Mouse (Mus musculus): Measurements from ENCODE around the gene 2310007B03Rik.

Gene 2310007B03Rik

DNA sequence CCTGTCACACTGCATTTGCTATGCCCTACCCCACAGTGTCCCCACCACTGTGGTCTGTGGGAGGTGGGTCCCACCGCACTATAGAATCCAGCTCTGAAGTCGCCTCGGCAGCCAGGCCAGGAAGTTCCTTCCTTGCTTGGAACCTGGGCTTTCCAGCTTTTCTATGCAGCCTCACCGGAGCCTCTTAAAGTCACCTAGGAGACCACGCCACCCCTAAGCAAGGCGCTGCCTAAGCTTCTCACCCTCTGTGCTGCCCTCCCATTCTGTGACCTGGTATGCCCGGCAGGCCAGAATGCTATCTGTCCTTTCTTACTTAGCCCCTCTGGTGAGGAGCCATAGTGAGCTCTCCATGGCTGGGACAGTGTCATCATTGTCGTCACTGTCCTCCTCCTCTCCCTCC lies 602 bp upstream of the 2310007B03Rik start:
- in situ Hi-C loops (cut with MboI; ENCODE audit: unreplicated experiment in 2 of 2), result no loop called here

DNA sequence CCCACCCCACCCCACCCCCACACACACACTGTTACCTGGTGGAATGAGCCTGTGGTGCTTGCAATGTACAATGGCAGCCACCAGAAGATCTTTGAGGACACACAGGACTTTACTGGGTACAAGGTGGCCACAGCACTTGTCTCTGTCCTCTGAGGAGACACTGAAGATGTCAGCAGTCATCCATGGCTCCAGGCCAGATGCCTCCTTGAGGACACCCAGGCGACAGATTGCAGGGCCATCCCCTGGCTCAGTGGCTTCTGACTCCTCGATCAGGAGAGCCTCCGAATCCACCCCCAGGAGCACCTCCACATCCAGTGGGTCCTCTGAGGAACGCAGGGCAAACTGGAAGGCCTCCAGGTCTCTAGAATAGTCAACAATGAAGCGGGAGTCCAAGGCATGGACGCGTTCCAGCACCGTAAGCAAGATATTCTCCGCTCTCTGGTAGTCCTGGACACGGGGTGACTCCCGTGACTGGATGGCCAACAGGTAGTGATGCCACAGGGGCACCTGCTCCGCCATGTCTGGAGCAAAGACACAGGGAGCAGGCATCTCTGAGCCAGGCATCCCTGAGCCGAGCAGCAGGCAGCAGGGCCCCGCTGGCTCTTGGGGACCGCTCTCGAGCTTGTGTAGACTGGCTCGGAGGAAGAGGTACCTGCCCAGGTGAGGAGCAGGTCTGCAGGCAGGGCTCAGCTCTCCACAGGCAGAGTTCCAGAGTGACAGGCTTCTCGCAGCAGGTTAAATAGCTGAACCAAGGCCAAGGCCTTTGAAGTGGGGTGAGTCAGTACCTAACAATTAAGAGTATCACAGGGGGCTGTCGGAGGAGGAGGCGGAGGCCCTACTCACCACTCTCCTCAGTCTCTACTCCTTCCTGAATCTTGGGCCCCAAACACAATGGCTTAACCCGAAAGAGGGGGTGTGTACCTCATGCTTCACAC lies 915 bp downstream of the 2310007B03Rik start:
- in situ Hi-C loops (cut with MboI; ENCODE audit: unreplicated experiment in 2 of 2), result no loop called here

DNA sequence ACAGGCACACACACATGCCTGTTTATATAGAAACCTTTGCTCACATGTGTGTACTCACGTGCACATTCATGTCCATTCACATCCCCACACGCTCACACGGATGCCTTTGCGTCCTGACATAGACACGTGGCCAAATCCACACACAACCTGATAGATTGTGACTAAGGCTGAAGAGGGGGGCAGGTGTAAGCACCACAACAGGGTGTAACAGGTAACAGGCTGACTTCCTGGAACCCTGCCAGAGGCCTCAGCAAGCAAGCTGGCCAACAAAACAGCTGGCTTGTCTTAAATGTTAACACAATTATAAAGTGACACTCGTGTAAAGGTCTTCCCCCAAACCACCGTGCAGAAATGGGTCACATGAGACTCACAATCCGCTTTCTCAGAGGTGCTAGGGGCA lies 1.8 kb downstream of the 2310007B03Rik start:
- in situ Hi-C loops (cut with MboI; ENCODE audit: unreplicated experiment in 2 of 2), result no loop called here

DNA sequence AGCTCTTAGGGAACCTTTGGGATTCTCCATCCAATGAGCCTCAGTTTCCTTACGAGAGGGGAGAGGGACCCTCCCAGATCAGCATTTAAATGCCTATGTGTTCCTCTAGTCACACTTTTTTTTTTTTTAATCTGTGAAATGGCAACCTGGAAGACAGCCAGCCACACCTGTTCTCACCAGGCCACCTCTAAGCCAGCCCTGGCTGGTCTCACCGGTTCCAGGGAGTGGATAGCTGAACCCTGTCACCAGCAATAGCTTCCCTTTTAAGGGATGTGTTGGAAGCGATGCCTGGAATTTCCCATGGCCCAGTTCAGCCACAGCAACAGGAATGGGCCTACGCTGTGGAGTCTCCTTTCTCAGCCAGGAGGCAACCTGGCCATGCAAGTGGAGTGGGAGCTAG lies 3.2 kb downstream of the 2310007B03Rik start:
- in situ Hi-C loops (cut with MboI; ENCODE audit: unreplicated experiment in 2 of 2), result no loop called here

DNA sequence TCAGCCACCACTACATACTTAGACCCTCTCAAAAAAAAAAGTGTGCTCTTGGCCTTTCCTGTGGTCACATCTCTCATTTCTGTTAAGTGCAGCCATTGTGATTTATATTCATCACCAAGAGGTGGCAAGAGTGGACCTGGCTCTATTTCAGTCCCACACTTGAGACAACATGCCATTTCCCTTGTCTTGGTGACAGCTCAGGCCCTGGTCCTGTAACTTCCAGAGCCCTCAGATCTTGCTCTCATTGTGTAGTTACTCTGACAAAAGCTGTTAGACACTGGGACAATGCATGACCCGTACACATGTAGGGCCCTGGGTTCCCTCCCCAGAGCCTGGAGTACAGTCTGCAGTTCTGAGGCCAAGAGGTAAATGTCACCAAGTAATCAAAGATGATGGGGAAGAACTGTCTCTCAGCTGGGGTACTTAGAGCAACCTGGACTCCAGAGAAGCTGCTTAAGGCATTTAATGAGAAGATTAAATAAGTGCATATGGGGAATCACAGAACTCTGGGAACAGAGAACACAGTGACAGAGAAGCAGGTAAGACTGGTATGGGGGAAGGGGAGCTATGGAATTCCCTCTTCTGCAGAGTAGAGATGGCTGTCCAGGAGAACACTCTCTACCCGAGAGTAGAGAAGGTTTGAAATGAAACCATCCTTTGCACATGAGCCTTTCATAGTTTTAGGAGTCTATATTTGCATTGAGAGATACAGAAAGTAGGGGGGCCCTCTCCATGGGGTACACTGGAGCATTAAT lies 9.7 kb downstream of the 2310007B03Rik start:
- in situ Hi-C loops (cut with MboI; ENCODE audit: unreplicated experiment in 2 of 2), result no loop called here

DNA sequence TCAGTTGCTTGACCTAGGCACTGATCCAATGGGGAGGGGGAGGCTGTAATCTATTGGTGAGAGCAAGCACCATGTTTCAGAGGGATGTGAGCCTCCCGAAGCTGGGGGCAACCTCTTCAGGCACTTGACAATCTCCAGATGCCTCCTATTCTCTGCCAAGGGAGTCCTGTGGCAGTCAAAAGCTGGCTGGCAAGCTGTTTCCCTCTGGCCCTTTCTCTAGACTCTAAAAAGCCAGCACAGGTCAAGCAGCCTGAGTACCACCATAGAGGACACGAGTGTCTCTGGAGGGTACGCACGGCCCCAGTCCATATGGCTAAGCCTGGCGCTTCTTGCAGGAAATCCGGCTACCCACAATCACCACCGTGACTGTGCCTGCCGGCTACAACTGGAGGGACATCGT lies 16.6 kb downstream of the 2310007B03Rik start:
- in situ Hi-C loops (cut with MboI; ENCODE audit: unreplicated experiment in 2 of 2), result no loop called here

DNA sequence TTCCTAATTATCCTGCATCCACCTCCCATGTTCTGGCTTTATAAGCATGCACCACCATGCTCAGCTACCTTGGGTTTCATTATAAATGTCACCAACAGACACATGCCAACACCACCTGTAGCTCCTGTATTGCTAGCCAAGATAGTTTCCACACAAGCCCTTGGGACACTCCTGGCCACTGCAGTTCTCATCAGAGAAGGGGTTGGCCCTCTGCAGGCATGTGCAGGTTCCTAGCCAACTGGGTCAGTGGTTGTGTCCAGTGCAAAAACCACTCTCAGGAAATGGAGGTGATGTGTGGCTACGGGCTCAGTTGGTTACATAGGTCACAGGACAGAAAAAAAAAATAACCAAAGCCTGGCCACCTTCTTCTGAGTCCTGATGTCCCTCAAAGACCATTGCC lies 17.9 kb downstream of the 2310007B03Rik start:
- in situ Hi-C loops (cut with MboI; ENCODE audit: unreplicated experiment in 2 of 2), result no loop called here

DNA sequence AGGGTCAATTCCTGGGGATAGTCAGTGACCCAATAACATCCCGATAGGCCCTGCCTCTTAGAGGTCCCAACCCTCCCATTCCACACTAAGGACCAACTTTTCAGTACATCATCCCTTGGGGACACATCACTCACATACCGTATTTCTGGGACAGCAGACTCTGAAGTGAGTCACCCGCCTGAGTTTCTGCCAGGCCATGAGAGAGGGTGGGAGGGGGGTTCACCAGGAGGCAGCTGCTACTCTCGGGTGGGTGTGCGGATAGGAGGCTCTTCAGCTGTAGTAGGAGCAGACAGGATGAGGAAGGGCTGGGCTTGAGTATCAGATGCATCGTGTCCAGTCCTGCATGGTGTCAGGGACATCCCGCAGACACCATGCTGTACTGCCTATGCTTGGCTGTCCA lies 21.0 kb downstream of the 2310007B03Rik start:
- in situ Hi-C loops (cut with MboI; ENCODE audit: unreplicated experiment in 2 of 2), result no loop called here

DNA sequence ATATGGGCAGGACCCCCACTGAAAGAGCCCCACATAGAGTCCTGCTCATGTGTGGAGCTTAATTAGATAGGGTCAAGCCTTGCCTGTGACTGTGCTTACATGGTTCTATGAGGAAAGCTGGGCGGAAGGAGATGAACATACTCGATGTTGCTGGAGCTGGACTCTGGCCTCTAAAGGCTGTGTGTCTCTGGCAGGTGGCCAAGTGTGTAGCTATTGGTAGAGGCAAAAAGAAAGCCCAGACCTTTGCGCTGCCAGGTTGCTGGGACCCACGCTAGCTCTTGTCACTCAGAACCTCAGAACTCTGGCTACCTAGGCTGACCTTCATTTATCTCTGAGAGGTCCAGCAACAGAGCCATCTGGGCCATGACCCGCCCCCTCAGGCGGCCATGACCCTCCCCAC lies 22.2 kb downstream of the 2310007B03Rik start:
- in situ Hi-C loops (cut with MboI; ENCODE audit: unreplicated experiment in 2 of 2), result no loop called here

DNA sequence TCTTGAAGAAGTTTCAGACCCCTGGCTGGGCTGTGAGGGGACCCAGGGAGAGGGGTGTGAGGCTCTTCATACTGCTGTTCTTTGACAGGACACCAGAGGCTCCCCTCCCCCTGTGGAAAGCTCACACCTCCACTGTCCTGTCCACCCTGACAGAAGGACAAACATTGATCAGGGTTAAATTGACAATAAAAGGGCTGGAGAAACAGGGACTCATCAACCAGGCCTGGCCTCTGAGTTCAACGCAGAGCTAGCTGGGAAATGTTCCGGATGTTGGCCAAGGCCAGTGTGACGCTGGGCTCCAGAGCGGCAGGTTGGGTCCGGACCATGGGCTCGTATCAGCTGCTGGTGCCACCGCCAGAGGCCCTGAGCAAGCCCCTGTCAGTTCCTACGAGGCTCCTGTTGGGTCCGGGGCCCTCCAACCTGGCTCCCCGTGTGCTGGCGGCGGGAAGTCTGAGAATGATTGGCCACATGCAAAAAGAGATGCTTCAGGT lies 25.7 kb downstream of the 2310007B03Rik start, which contains the start of gene Agxt:
Gene Agxt, plus strand, starts transcription at position 205 of the 491 bp plus-strand sequence.
- in situ Hi-C loops (cut with MboI; ENCODE audit: unreplicated experiment in 2 of 2), result no loop called here

DNA sequence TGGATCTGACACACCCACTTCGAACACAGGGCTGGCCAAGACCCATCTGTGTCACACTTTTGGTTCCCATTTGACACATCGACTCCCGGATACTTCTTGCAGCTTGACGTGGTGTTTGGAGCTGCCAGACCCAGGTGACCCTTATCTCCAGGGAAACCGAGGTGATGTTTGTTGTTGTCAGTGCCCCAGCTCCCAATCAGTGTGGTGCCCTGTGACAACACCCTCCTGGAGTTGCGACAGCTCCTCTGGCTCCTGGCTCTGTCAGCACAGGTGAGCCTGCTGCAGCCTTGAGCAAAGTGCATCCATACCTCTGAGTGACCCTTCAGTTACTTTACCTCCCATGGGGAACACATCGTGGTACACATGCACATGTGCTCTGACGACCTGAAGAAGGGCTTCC lies 28.1 kb downstream of the 2310007B03Rik start:
- in situ Hi-C loops (cut with MboI; ENCODE audit: unreplicated experiment in 2 of 2), result no loop called here

DNA sequence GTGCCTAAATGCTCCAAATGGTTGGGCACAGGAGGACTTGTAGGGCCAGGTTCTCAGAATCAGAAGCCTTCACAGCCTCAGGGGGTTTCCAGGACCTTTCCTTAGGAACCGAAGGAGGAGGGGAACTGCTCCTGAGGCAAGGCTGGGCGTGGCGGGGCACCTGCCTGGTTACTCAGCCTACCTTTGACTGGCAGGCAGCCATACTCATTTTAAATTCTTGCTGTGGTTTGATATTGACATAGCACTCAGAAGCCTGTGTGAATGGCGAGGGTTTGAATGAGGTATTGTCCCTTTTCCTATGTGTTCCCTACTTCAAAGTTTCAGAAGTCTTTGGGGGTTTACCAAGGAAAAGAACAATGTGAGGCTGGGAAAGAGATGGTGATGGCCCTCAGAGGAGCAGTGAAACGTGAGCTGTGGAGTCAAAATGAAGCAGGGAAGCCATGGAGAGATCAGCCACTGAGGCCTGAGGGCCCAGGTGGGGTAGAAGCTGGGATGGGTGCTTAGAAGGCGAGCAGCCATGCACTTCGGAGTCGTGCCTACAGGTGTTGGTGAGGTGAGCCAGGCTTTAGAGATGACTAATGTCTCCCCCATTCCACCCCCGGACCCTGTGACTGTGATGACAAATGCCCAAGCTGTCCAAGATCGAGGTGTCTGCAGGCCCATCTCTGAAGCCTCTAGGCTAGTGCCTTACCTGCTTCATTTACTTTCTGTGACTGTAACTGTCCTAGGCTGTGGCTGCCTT lies 30.3 kb downstream of the 2310007B03Rik start:
- in situ Hi-C loops (cut with MboI; ENCODE audit: unreplicated experiment in 2 of 2), result no loop called here

DNA sequence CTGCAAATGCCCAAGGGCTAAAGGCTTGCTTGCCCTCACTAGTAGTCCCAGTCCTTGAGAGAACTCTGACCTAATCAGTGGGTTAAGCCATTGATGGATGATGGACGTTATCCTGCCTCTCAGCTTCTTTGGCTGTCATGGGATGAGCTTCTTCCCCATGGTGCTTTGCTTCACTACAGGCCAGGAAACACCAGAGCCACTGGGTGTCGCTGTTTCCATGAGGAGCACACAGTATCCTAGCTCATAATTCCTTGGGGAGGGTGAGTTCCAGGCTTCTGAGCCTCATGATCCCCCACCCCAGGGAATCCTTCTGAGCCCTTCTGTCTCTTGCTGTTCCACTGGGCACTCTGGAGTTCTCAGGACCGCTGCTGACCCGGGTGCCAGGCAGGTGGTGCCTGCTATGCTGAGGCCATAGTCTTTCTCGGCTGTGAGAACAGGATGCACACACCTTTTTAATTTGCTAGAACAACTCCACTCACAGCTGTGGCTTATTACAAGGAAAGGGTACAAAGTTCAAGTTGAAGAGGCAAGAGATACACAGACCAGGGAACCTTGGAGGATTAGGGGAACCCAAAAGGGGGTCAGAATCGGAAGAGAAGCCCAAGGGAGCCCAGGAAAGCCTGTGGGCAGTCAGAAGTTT lies 31.9 kb downstream of the 2310007B03Rik start:
- in situ Hi-C loops (cut with MboI; ENCODE audit: unreplicated experiment in 2 of 2), result no loop called here

DNA sequence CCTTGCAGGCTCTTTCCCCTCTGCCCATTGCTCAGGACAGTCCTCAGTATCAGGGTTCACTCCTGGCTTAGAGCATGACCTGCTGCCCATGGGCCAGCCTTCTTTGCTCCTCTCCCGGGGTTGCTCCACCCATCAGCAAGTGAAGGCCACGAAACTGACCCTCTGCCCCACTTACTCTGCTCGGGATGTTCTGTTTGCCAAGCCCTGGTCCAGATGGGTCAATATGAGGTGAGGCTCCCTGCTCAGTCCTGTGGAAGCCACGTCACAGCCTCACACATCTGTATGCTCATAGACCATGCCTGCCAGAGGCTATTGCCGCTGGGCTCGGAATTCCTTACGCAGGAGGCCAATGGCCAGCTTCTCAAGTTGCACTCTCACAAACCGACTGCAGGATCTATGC lies 32.5 kb downstream of the 2310007B03Rik start:
- in situ Hi-C loops (cut with MboI; ENCODE audit: unreplicated experiment in 2 of 2), result no loop called here

DNA sequence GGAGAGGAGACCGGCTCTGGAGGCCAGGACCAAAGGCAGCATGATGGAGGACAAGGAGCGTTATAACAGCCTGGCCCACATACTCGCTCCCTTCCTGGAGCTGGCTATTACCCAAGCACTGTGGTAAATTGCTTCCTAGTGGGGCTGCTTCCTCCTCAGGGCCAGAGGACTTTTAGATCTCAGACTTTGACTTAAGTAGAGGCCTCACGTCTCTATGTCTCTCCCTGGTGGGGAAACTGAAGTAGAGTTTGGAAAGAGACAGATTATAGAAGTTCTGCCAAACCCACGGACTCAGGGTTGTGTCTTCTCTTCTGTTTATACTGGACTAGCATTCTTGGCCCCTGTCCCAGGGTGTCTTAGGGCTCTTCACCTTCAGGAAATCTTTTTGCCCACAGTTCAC lies 35.5 kb downstream of the 2310007B03Rik start:
- in situ Hi-C loops (cut with MboI; ENCODE audit: unreplicated experiment in 2 of 2), result no loop called here

DNA sequence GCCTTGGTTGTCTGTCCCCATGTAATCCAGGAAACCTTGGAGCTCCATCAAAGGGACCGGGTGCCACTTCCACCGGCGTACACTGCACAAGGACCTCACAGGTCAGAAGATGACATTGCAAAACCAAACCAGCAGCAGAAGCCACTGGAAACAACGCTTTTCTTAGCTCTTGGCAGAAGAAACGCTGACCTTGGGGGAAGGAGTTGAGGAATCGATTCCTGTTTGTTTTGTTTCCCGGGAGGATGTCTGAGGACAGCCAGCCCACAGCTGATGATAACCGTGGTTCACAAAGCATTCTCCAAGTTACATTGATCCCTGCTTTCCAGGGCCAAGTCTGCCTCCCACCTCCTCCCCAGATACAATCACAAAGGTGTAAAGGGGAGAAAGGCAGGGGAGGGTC lies 36.7 kb downstream of the 2310007B03Rik start:
- in situ Hi-C loops (cut with MboI; ENCODE audit: unreplicated experiment in 2 of 2), result no loop called here

DNA sequence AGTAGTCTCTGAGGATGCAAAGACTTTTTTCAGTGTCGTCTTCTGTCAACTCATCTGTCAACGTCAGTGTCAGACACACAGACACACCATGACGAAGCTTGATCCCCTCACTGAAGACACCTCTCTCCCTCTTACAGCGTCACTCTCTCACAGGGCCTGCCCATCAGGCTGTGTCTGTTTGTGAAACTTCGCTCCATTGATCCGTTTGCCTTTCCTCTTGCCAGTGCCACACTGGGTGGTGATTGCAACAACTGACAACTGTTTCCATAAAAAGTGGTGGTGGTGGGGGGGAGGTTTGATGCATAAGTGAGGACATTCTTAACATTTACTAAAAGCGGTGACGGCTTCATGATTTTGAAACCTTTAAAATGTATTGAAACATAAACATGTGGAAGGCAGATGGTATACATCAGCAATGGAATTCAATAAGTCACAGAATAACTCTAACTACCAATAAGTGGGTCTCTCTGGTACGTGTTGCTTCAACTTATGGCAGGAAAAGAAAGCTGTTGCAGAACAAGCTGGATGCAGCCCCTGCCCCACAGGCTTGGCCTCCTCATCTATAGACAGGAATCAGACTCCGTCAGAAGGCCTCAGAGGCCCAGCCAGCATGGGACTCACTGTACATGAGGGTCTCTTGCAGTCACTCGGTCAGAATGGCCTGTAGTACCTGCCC lies 37.4 kb downstream of the 2310007B03Rik start:
- in situ Hi-C loops (cut with MboI; ENCODE audit: unreplicated experiment in 2 of 2), result no loop called here

DNA sequence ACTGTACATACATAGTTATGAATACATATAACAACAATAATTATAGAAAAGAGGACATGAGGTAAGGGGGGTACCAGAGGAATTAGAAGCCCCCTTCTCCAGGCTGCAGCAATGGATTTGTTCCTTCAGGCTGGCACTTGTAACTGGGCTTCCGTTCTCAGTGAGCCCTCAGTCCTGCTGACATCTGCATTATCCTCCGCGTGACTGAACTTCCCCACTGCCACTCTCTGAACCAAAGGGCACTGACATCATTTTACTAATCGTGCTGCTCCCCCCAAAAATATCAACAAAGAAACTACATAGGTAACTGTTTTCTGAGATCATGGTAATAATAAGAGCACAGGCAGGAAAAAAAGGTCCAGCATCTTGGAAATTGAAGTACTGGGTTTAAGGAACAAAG lies 41.9 kb downstream of the 2310007B03Rik start:
- in situ Hi-C loops (cut with MboI; ENCODE audit: unreplicated experiment in 2 of 2), result no loop called here

DNA sequence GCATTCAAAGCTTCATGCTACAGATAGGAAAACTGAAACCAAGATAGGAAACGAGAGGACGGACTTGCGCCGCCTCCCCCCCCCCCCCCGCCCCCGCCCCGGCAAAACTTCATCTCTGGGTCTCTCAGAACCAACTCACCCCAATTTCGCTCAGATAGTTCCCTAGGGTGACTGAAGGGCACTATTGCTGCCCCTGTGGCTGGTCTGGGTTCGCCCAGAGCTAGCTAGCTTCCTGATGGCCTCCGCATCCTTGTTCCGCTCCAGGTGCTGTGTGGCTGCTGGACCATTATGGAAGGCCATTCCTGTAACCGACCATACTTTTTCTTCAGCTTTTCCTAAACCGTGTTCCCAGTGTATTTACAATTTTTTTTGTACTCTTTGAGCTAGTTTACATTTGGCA lies 45.3 kb downstream of the 2310007B03Rik start:
- in situ Hi-C loops (cut with MboI; ENCODE audit: unreplicated experiment in 2 of 2), result no loop called here

Measured in v-Abl transformed pro-B cells (cell line).